Mouse (Mus musculus): ENCODE data around the gene Grm2. TPM values are rescaled to one million over a fixed set of nuclear protein-coding genes. Genes with fewer than 3 reads are reported as not detected.
"Not testable (repeated sequence)": the region's sequence is repeated elsewhere in the genome, so short reads cannot be mapped to it uniquely, and the experiment has no call there.

Gene Grm2
- total and polyA plus RNA-seq, 2 experiments = not detected

DNA sequence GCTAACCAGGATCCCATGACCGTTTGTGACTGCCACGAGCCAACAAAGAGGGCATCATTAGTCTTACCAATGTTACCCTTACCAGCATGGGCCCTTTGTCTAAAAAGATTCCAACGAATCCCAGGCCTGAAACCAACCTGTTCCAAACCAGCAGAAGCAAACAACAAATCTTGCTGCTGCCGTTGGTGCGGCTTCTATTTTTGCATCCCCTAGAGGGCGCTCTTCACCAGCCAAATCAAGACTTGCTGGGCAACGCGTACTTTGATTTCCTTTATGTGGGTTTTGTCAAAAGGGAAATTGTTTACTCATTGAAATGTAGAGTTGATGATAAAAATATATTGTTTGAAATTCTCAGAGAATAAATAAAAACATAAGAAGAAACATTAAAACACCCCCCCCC lies 55.3 kb downstream of the Grm2 start:
- no peaks in the 10 kb centered on the region for H3K27me3 ChIP-seq (ENCODE audit: control insufficient read depth, insufficient read depth, low read length)
- no peak overlapping the region for H3K27ac ChIP-seq (replicated peaks; ENCODE audit: insufficient read depth, low read depth, low read length)
- 16% methylated on average over 8 of the region's 8 CpGs for WGBS
- peak; percentile 54 for DNase-seq (ENCODE audit: extremely low read depth, low read depth, low spot score)
- no peak overlapping the region for H3K9ac ChIP-seq (ENCODE audit: low read depth, low read length)
- no peak overlapping the region for H3K4me3 ChIP-seq (ENCODE audit: insufficient read depth, low read depth, low read length)
- no peaks in the 10 kb centered on the region for H3K36me3 ChIP-seq (ENCODE audit: control insufficient read depth, insufficient read depth, low read length)
- H3K79me2 ChIP-seq (ENCODE audit: control insufficient read depth, insufficient read depth, low read length) = no peaks in the 10 kb centered on the region
- H3K4me1 ChIP-seq (ENCODE audit: control insufficient read depth, insufficient read depth, low read length) = no peaks in the 10 kb centered on the region
- TF ChIP-seq CTCF (IDR thresholded peaks at IDR 0.05; ENCODE audit: low read depth, low read length) (peak; percentile 78), POLR2A (IDR thresholded peaks at IDR 0.05; ENCODE audit: extremely low read depth, insufficient read depth, low read length) (no peak)

DNA sequence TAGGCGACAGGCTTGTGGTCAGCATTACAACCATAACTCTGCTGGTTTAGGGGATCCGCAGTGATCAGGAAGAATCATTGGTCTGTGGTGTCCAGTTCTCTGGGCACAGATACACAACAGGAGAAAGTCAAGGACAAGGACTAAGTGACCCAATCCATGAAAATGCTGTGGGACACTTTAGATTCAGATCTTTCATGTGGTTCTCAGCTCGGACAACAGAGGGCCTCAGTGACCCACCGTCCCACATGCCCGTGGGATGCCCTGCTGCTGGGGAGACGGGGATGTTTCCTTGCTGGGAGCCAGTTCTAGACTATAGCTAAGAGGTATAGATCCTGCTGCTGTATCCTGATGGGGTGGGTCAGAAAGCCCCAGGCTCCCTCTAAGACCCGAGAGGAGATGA lies 57.4 kb downstream of the Grm2 start:
- Histone ChIP-seq H3K27ac (replicated peaks; ENCODE audit: insufficient read depth, low read depth, low read length) (no peak overlapping the region), H3K9ac (ENCODE audit: low read depth, low read length) (no peak overlapping the region), H3K79me2 (ENCODE audit: control insufficient read depth, insufficient read depth, low read length) (no peaks in the 10 kb centered on the region), H3K4me1 (ENCODE audit: control insufficient read depth, insufficient read depth, low read length) (no peaks in the 10 kb centered on the region), H3K4me3 (ENCODE audit: insufficient read depth, low read depth, low read length) (no peak overlapping the region), H3K36me3 (ENCODE audit: control insufficient read depth, insufficient read depth, low read length) (no peaks in the 10 kb centered on the region), H3K27me3 (ENCODE audit: control insufficient read depth, insufficient read depth, low read length) (no peaks in the 10 kb centered on the region)
- TF ChIP-seq CTCF (IDR thresholded peaks at IDR 0.05; ENCODE audit: low read depth, low read length) (no peak), POLR2A (IDR thresholded peaks at IDR 0.05; ENCODE audit: extremely low read depth, insufficient read depth, low read length) (no peak)
- DNase-seq (ENCODE audit: extremely low read depth, low read depth, low spot score) = no peak
- WGBS = 45% methylated on average over 7 of the region's 7 CpGs

DNA sequence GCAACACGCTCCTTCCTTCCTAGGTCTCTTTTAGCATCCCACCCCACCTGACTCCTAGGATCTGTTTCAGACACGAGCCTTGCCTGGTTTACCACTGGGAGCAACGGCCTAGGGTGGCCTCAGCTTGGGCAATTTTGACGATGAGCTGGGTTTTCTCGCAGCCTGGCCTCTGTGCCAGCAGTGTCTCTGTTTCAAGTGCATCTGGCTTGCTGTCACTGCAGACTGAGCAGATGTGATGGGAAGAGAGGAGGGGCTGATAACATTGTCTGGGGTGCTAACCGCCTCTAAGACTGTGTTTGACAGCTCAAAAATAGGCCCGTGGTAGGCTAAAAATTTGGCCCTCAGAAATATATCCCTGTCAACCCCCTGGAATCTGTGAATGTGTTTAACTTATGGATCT lies 60.0 kb downstream of the Grm2 start:
- Histone ChIP-seq H3K79me2 (ENCODE audit: control insufficient read depth, insufficient read depth, low read length) (no peaks in the 10 kb centered on the region), H3K9ac (ENCODE audit: low read depth, low read length) (no peak overlapping the region), H3K4me3 (ENCODE audit: insufficient read depth, low read depth, low read length) (no peak overlapping the region), H3K4me1 (ENCODE audit: control insufficient read depth, insufficient read depth, low read length) (no peaks in the 10 kb centered on the region), H3K36me3 (ENCODE audit: control insufficient read depth, insufficient read depth, low read length) (no peaks in the 10 kb centered on the region), H3K27me3 (ENCODE audit: control insufficient read depth, insufficient read depth, low read length) (no peaks in the 10 kb centered on the region), H3K27ac (replicated peaks; ENCODE audit: insufficient read depth, low read depth, low read length) (no peak overlapping the region)
- TF ChIP-seq POLR2A (IDR thresholded peaks at IDR 0.05; ENCODE audit: extremely low read depth, insufficient read depth, low read length) (no peak), CTCF (IDR thresholded peaks at IDR 0.05; ENCODE audit: low read depth, low read length) (no peak)
- DNase-seq (ENCODE audit: extremely low read depth, low read depth, low spot score) = no peak
- WGBS = 80% methylated on average over 7 of the region's 7 CpGs

DNA sequence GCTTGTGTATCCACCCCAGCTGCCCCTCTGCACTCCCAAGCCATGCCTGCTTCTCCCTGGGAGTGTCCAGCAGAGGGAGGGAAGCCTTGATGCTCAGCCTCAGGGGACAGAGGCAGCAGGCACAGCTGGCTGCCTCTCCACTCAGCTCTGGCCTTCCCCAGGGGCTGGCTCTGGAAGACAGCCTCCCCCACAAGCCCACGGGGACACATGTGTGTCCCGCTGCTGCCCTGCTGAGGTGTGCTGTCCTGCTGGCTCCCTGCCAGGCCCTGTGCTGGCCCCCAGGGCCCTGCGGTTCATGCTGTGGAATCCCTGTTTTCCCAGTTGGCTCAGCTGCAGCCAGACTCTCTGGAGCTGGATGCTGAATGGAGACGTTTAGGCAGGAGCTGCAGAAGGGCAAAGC lies 60.5 kb downstream of the Grm2 start:
- 32% methylated on average over 4 of the region's 4 CpGs for WGBS
- not testable (repeated sequence) for H3K27ac ChIP-seq (replicated peaks; ENCODE audit: insufficient read depth, low read depth, low read length); H3K27me3 ChIP-seq (ENCODE audit: control insufficient read depth, insufficient read depth, low read length); H3K36me3 ChIP-seq (ENCODE audit: control insufficient read depth, insufficient read depth, low read length); H3K4me3 ChIP-seq (ENCODE audit: insufficient read depth, low read depth, low read length); H3K9ac ChIP-seq (ENCODE audit: low read depth, low read length); H3K4me1 ChIP-seq (ENCODE audit: control insufficient read depth, insufficient read depth, low read length); H3K79me2 ChIP-seq (ENCODE audit: control insufficient read depth, insufficient read depth, low read length); DNase-seq (ENCODE audit: extremely low read depth, low read depth, low spot score)

Other genes with a start within 250 kb of the Grm2 start
- gene Rpl29, start 226.6 kb downstream of the Grm2 start, total RNA-seq (2014; rRNA removed) = 182 and 210 TPM in 2 replicates
- 230 and 232 TPM in 2 replicates for gene Rpl29, start 226.6 kb downstream of the Grm2 start, polyA plus RNA-seq (2012; rRNA removed)
- 65.2 and 76.5 TPM in 2 replicates for gene Acy1, start 217.8 kb downstream of the Grm2 start, total RNA-seq (2014; rRNA removed)
- gene Acy1, start 217.8 kb downstream of the Grm2 start, polyA plus RNA-seq (2012; rRNA removed) = 50.7 and 64.3 TPM in 2 replicates
- 129 and 183 TPM in 2 replicates for gene Abhd14b, start 208.6 kb downstream of the Grm2 start, total RNA-seq (2014; rRNA removed)
- gene Abhd14b, start 208.6 kb downstream of the Grm2 start, polyA plus RNA-seq (2012; rRNA removed) = 402 and 415 TPM in 2 replicates
- 8.2 and 10.4 TPM in 2 replicates for gene Abhd14a, start 208.4 kb downstream of the Grm2 start, total RNA-seq (2014; rRNA removed)
- gene Abhd14a, start 208.4 kb downstream of the Grm2 start, polyA plus RNA-seq (2012; rRNA removed) = 22.7 and 24.4 TPM in 2 replicates
- 15.9 and 22.2 TPM in 2 replicates for gene Pcbp4, start 202.8 kb downstream of the Grm2 start, total RNA-seq (2014; rRNA removed)
- 43.3 and 52.5 TPM in 2 replicates for gene Pcbp4, start 202.8 kb downstream of the Grm2 start, polyA plus RNA-seq (2012; rRNA removed)
- not detected in 2 replicates for gene Gpr62, start 190.1 kb downstream of the Grm2 start, total RNA-seq (2014; rRNA removed)
- gene Gpr62, start 190.1 kb downstream of the Grm2 start, polyA plus RNA-seq (2012; rRNA removed) = not detected in 2 replicates
- gene Rrp9, start 180.1 kb downstream of the Grm2 start, total RNA-seq (2014; rRNA removed) = 7.8 and 9.3 TPM in 2 replicates
- gene Rrp9, start 180.1 kb downstream of the Grm2 start, polyA plus RNA-seq (2012; rRNA removed) = 12.4 and 16.0 TPM in 2 replicates
- 14.0 and 19.4 TPM in 2 replicates for gene Parp3, start 179.1 kb downstream of the Grm2 start, total RNA-seq (2014; rRNA removed)
- gene Parp3, start 179.1 kb downstream of the Grm2 start, polyA plus RNA-seq (2012; rRNA removed) = 23.0 and 23.3 TPM in 2 replicates
- gene Iqcf1, start 156.1 kb downstream of the Grm2 start, total RNA-seq (2014; rRNA removed) = not detected in 2 replicates
- not detected in 2 replicates for gene Iqcf1, start 156.1 kb downstream of the Grm2 start, polyA plus RNA-seq (2012; rRNA removed)
- not detected in 2 replicates for gene Iqcf5, start 141.5 kb downstream of the Grm2 start, total RNA-seq (2014; rRNA removed)
- gene Iqcf5, start 141.5 kb downstream of the Grm2 start, polyA plus RNA-seq (2012; rRNA removed) = not detected in 2 replicates
- gene Iqcf3, start 94.5 kb downstream of the Grm2 start, total RNA-seq (2014; rRNA removed) = not detected in 2 replicates
- not detected in 2 replicates for gene Iqcf3, start 94.5 kb downstream of the Grm2 start, polyA plus RNA-seq (2012; rRNA removed)
- gene Iqcf4, start 85.1 kb downstream of the Grm2 start, total RNA-seq (2014; rRNA removed) = not detected in 2 replicates
- gene Iqcf4, start 85.1 kb downstream of the Grm2 start, polyA plus RNA-seq (2012; rRNA removed) = not detected in 2 replicates
- gene Iqcf6, start 29.5 kb downstream of the Grm2 start, total RNA-seq (2014; rRNA removed) = not detected in 2 replicates
- not detected in 2 replicates for gene Iqcf6, start 29.5 kb downstream of the Grm2 start, polyA plus RNA-seq (2012; rRNA removed)
- 52.6 and 63.1 TPM in 2 replicates for gene Tex264, start 29.8 kb upstream of the Grm2 start, total RNA-seq (2014; rRNA removed)
- gene Tex264, start 29.8 kb upstream of the Grm2 start, polyA plus RNA-seq (2012; rRNA removed) = 147 and 163 TPM in 2 replicates
- gene Rad54l2, start 133.1 kb upstream of the Grm2 start, total RNA-seq (2014; rRNA removed) = 8.1 and 8.9 TPM in 2 replicates
- gene Rad54l2, start 133.1 kb upstream of the Grm2 start, polyA plus RNA-seq (2012; rRNA removed) = 16.4 and 21.5 TPM in 2 replicates
- 14.2 and 14.9 TPM in 2 replicates for gene Dcaf1, start 165.8 kb upstream of the Grm2 start, total RNA-seq (2014; rRNA removed)
- gene Dcaf1, start 165.8 kb upstream of the Grm2 start, polyA plus RNA-seq (2012; rRNA removed) = 7.7 and 12.0 TPM in 2 replicates
- 4.9 and 5.8 TPM in 2 replicates for gene Rbm15b, start 231.3 kb upstream of the Grm2 start, total RNA-seq (2014; rRNA removed)
- 4.5 and 4.8 TPM in 2 replicates for gene Rbm15b, start 231.3 kb upstream of the Grm2 start, polyA plus RNA-seq (2012; rRNA removed)
- gene Manf, start 235.9 kb upstream of the Grm2 start, total RNA-seq (2014; rRNA removed) = 78.2 and 102 TPM in 2 replicates
- 43.1 and 74.6 TPM in 2 replicates for gene Manf, start 235.9 kb upstream of the Grm2 start, polyA plus RNA-seq (2012; rRNA removed)